In the genomic region with DNA sequence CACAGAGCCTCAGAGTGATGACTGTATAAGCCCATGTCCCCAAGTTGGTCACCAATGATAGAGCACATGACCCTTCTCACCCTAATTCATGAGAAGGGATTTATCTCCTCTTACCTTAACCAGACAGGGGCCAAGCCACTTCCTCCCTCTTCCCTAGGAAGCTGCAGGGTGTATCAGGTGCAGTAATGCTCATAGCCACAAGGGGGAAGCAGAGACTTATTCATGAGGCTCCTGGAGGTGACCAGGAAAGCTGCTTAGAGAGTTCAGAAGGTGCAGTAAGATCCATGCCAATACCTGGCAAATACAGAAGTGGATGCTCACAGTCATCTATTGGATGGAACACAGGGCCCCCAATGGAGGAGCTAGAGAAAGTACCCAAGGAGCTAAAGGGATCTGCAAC, we compare ENCODE assay signal across 9 mouse cellular contexts. TPM values are rescaled to one million over a fixed set of nuclear protein-coding genes. Genes with fewer than 3 reads are reported as not detected.
A peak's percentile ranks its signal among the peaks of the same experiment; 100 is the strongest.
DNase-seq lines count a peak whose midpoint lies in the region; ATAC-seq and TF ChIP-seq lines count a peak whose summit lies in the region.
"Not testable (repeated sequence)": the region's sequence is repeated elsewhere in the genome, so short reads cannot be mapped to it uniquely, and the experiment has no call there.
"Had no signal": no experiment of that assay in that cellular context is flagged by ENCODE, and none has a peak within 500 bp of the region (broad histone marks: within the 10 kb centered on the region; RNA-seq: fewer than 3 reads in every experiment).

No protein-coding gene starts in this region.

- H3K36me3 ChIP-seq in heart, adult 2 months (ENCODE audit: control insufficient read depth, insufficient read depth, low read length); kidney, embryonic 15.5 days; limb, embryonic 10.5 days; midbrain, postnatal 0 days (ENCODE audit: insufficient read depth, low read length): not testable (repeated sequence)

- peak; percentile 58 to 92 for DNase-seq in adrenal gland, adult (ENCODE audit: inconsistent age in 2 of 2, low spot score in 1 of 2)
- peak; percentile 51 to 60 for DNase-seq in heart, adult 2 months
- DNase-seq in limb, embryonic 10.5 days (ENCODE audit: low spot score): peak; percentile 51
- DNase-seq in midbrain, postnatal 0 days (ENCODE audit: low spot score): peak; percentile 31
- peak; percentile 33 to 62 for DNase-seq in spleen, postnatal 10 days (ENCODE audit: low spot score in 2 of 2)

- H3K27ac ChIP-seq in cortical plate, adult 2 months (ENCODE audit: insufficient read depth, low read length); heart, adult 2 months; kidney, embryonic 15.5 days; limb, embryonic 10.5 days; midbrain, postnatal 0 days (ENCODE audit: low read depth, low read length): not testable (repeated sequence)

- H3K9me3 ChIP-seq in kidney, embryonic 15.5 days (replicated peaks); limb, embryonic 10.5 days (replicated peaks); midbrain, postnatal 0 days (ENCODE audit: low read length): not testable (repeated sequence)

- TF ChIP-seq EP300 in heart, adult 2 months (IDR thresholded peaks at IDR 0.05; ENCODE audit: insufficient read depth, low read depth, low read length): not testable (repeated sequence)

- TF ChIP-seq CTCF in cortical plate, adult 2 months (IDR thresholded peaks at IDR 0.05; ENCODE audit: extremely low read depth, insufficient read depth, low read length): peak; percentile 49
- peak; percentile 82 for TF ChIP-seq CTCF in heart, adult 2 months (IDR thresholded peaks at IDR 0.05)
- TF ChIP-seq CTCF in midbrain, postnatal 0 days (IDR thresholded peaks at IDR 0.05): peak; percentile 65

- not testable (repeated sequence) for H3K27me3 ChIP-seq in heart, adult 2 months (ENCODE audit: control insufficient read depth, insufficient read depth, low read length); kidney, embryonic 15.5 days; limb, embryonic 10.5 days (ENCODE audit: low read depth, poor library complexity, severe bottlenecking); midbrain, postnatal 0 days (ENCODE audit: insufficient read depth, low read length)

- not testable (repeated sequence) for H3K4me3 ChIP-seq in cortical plate, adult 2 months (ENCODE audit: insufficient read depth, low read length); heart, adult 2 months; kidney, embryonic 15.5 days (replicated peaks); limb, embryonic 10.5 days; midbrain, postnatal 0 days (ENCODE audit: low read depth, low read length)

- ATAC-seq in kidney, embryonic 15.5 days (replicated peaks; ENCODE audit: low FRiP score): 0 out of 2 replicates have a peak, but pooled peaks have one; percentile 60
- ATAC-seq in midbrain, postnatal 0 days (ENCODE audit: low FRiP score): not testable (repeated sequence)

- H3K9ac ChIP-seq in heart, adult 2 months (ENCODE audit: low read depth, low read length); kidney, embryonic 15.5 days; midbrain, postnatal 0 days (replicated peaks; ENCODE audit: low read length, poor library complexity, severe bottlenecking): not testable (repeated sequence)

- not testable (repeated sequence) for H3K79me2 ChIP-seq in heart, adult 2 months (replicated peaks; ENCODE audit: control insufficient read depth, insufficient read depth, low read length)

- not testable (repeated sequence) for H3K4me1 ChIP-seq in cortical plate, adult 2 months (ENCODE audit: control insufficient read depth, insufficient read depth, low read length); heart, adult 2 months (ENCODE audit: control insufficient read depth, insufficient read depth, low read length); kidney, embryonic 15.5 days; limb, embryonic 10.5 days; midbrain, postnatal 0 days (ENCODE audit: insufficient read depth, low read length)

- not testable (repeated sequence) for TF ChIP-seq POLR2A in cortical plate, adult 2 months (IDR thresholded peaks at IDR 0.05; ENCODE audit: extremely low read depth, insufficient read depth, low read length); heart, adult 2 months (IDR thresholded peaks at IDR 0.05; ENCODE audit: insufficient read depth, low read depth, low read length)

- intact Hi-C loops in heart, adult 2 months (cut with DNase I): loop anchor here (5.0 kb wide), 1 partner anchor 265 kb away; no protein-coding TSS in a partner anchor

- H3K4me2 ChIP-seq in kidney, embryonic 15.5 days; midbrain, postnatal 0 days (ENCODE audit: low read depth, low read length, poor library complexity, severe bottlenecking): not testable (repeated sequence)

RNA-seq across cellular contexts. Expression of a gene that starts 1.6 kb away (rescaled TPM):
- not detected in 2 replicates for polyA plus RNA-seq in cortical plate, adult 2 months (2012; rRNA removed)
- not detected for total RNA-seq in heart, adult 2 months (2021)
- polyA plus RNA-seq in heart, adult 2 months (2012; rRNA removed): not detected in 2 replicates
- not detected in 2 replicates for polyA plus RNA-seq in kidney, embryonic 15.5 days (2015; fragmentation: Nextera tagmentation; extraction: Ambion mirVana)
- polyA plus RNA-seq in limb, embryonic 10.5 days (2016; fragmentation: Nextera tagmentation; extraction: Ambion mirVana): not detected in 2 replicates
- not detected in 2 replicates for total RNA-seq in midbrain, postnatal 0 days (2014; rRNA removed)
- polyA plus RNA-seq in midbrain, postnatal 0 days (2015; fragmentation: Nextera tagmentation; extraction: Ambion mirVana): not detected in 2 replicates
- total RNA-seq: gastrocnemius, postnatal 25 days had no signal
- polyA plus RNA-seq: neural tube, embryonic 12.5 days had no signal

RNA-seq across cellular contexts. Expression of a gene that starts 56.0 kb away (rescaled TPM):
- not detected in 2 replicates for polyA plus RNA-seq in cortical plate, adult 2 months (2012; rRNA removed)
- total RNA-seq in heart, adult 2 months (2021): not detected
- polyA plus RNA-seq in heart, adult 2 months (2012; rRNA removed): not detected in 2 replicates
- polyA plus RNA-seq in kidney, embryonic 15.5 days (2015; fragmentation: Nextera tagmentation; extraction: Ambion mirVana): not detected in 2 replicates
- polyA plus RNA-seq in limb, embryonic 10.5 days (2016; fragmentation: Nextera tagmentation; extraction: Ambion mirVana): not detected in 2 replicates
- not detected in 2 replicates for total RNA-seq in midbrain, postnatal 0 days (2014; rRNA removed)
- polyA plus RNA-seq in midbrain, postnatal 0 days (2015; fragmentation: Nextera tagmentation; extraction: Ambion mirVana): not detected in 2 replicates
- total RNA-seq: gastrocnemius, postnatal 25 days had no signal
- polyA plus RNA-seq: neural tube, embryonic 12.5 days had no signal
